Mouse (Mus musculus) cerebellum, adult 11-12 months (tissue): ENCODE results near the gene Samd5.

Source experiments
- DNase-seq: peaks from one replicate; pipeline ENCODE4 v3.0.0; 2022

The Samd5 gene

GRCm38 (mm10) chr10:9674561-9675521, at the start of gene Samd5:
Samd5 (minus strand) TSS chr10:9675208.
- DNase-seq: peak; percentile 7

GRCm38 (mm10) chr10:9722519-9723303, 47.7 kb upstream of the Samd5 start:
- DNase-seq: no peak

GRCm38 (mm10) chr10:9720027-9720426, 45.0 kb upstream of the Samd5 start:
- no peak for DNase-seq

- no peak for DNase-seq
Observed at GRCm38 (mm10) chr10:9718086-9718485, 43.1 kb upstream of the Samd5 start.

GRCm38 (mm10) chr10:9704956-9705355, 29.9 kb upstream of the Samd5 start:
- no peak for DNase-seq

GRCm38 (mm10) chr10:9699071-9699761, 24.2 kb upstream of the Samd5 start:
- no peak for DNase-seq

- DNase-seq: no peak
Observed at GRCm38 (mm10) chr10:9698141-9698540, 23.1 kb upstream of the Samd5 start.

GRCm38 (mm10) chr10:9696543-9697141, 21.6 kb upstream of the Samd5 start:
- DNase-seq: no peak

GRCm38 (mm10) chr10:9693990-9694699, 19.1 kb upstream of the Samd5 start:
- no peak for DNase-seq

- no peak for DNase-seq
Observed at GRCm38 (mm10) chr10:9680928-9681327, 5.9 kb upstream of the Samd5 start.

GRCm38 (mm10) chr10:9679911-9680310, 4.9 kb upstream of the Samd5 start:
- no peak for DNase-seq

- DNase-seq: no peak
Observed at GRCm38 (mm10) chr10:9678071-9678470, 3.1 kb upstream of the Samd5 start.

- DNase-seq: peak; percentile 19
Observed at GRCm38 (mm10) chr10:9676886-9677285, 1.9 kb upstream of the Samd5 start.

- no peak for DNase-seq
Observed at GRCm38 (mm10) chr10:9676418-9676786, 1.4 kb upstream of the Samd5 start.

GRCm38 (mm10) chr10:9675550-9676417, 776 bp upstream of the Samd5 start:
- DNase-seq: no peak

- DNase-seq: no peak
Observed at GRCm38 (mm10) chr10:9673276-9673675, 1.7 kb downstream of the Samd5 start.

- no peak for DNase-seq
Observed at GRCm38 (mm10) chr10:9672751-9673150, 2.3 kb downstream of the Samd5 start.

GRCm38 (mm10) chr10:9670351-9670750, 4.7 kb downstream of the Samd5 start:
- no peak for DNase-seq

- DNase-seq: no peak
Observed at GRCm38 (mm10) chr10:9668791-9669190, 6.2 kb downstream of the Samd5 start.

GRCm38 (mm10) chr10:9652946-9653345, 22.1 kb downstream of the Samd5 start:
- no peak for DNase-seq
